Mouse (Mus musculus): Measurements from ENCODE around the gene Clic3. TPM values are rescaled to one million over a fixed set of nuclear protein-coding genes. Genes with fewer than 3 reads are reported as not detected.

Gene Clic3
- polyA plus RNA-seq, 1 experiment from 2014 or later: 0.60 TPM

Small RNA genes lying within 50 kb of the gene (microRNA-seq; reads per million reads assigned to microRNA genes)
- gene Mir3087: not detected

Other genes with a start within 250 kb of the Clic3 start
- 124 and 125 TPM in 2 replicates for gene Nelfb, start 245.3 kb upstream of the Clic3 start, polyA plus RNA-seq (2016; fragmentation: Nextera tagmentation; extraction: Ambion mirVana)
- gene Stpg3, start 242.2 kb upstream of the Clic3 start, polyA plus RNA-seq (2016; fragmentation: Nextera tagmentation; extraction: Ambion mirVana): not detected in 2 replicates
- 0.74 and 1.4 TPM in 2 replicates for gene Fam166a, start 238.1 kb upstream of the Clic3 start, polyA plus RNA-seq (2016; fragmentation: Nextera tagmentation; extraction: Ambion mirVana)
- gene Tubb4b, start 232.1 kb upstream of the Clic3 start, polyA plus RNA-seq (2016; fragmentation: Nextera tagmentation; extraction: Ambion mirVana): 562 and 601 TPM in 2 replicates
- gene Slc34a3, start 222.5 kb upstream of the Clic3 start, polyA plus RNA-seq (2016; fragmentation: Nextera tagmentation; extraction: Ambion mirVana): not detected in 2 replicates
- not detected in 2 replicates for gene Rnf224, start 220.1 kb upstream of the Clic3 start, polyA plus RNA-seq (2016; fragmentation: Nextera tagmentation; extraction: Ambion mirVana)
- gene Rnf208, start 214.6 kb upstream of the Clic3 start, polyA plus RNA-seq (2016; fragmentation: Nextera tagmentation; extraction: Ambion mirVana): 15.1 and 16.4 TPM in 2 replicates
- 0.59 TPM in 1 of 2 replicates, not detected in the other for gene Cysrt1, start 214.4 kb upstream of the Clic3 start, polyA plus RNA-seq (2016; fragmentation: Nextera tagmentation; extraction: Ambion mirVana)
- gene AL732309.1, start 210.0 kb upstream of the Clic3 start, polyA plus RNA-seq (2016; fragmentation: Nextera tagmentation; extraction: Ambion mirVana): 6.3 and 7.9 TPM in 2 replicates
- gene Tmem203, start 201.4 kb upstream of the Clic3 start, polyA plus RNA-seq (2016; fragmentation: Nextera tagmentation; extraction: Ambion mirVana): 15.2 and 18.3 TPM in 2 replicates
- gene Tprn, start 194.2 kb upstream of the Clic3 start, polyA plus RNA-seq (2016; fragmentation: Nextera tagmentation; extraction: Ambion mirVana): 8.0 and 9.0 TPM in 2 replicates
- gene Ssna1, start 184.4 kb upstream of the Clic3 start, polyA plus RNA-seq (2016; fragmentation: Nextera tagmentation; extraction: Ambion mirVana): 228 and 238 TPM in 2 replicates
- 147 and 151 TPM in 2 replicates for gene Anapc2, start 184.4 kb upstream of the Clic3 start, polyA plus RNA-seq (2016; fragmentation: Nextera tagmentation; extraction: Ambion mirVana)
- gene Tmem210, start 168.7 kb upstream of the Clic3 start, polyA plus RNA-seq (2016; fragmentation: Nextera tagmentation; extraction: Ambion mirVana): not detected in 2 replicates
- not detected in 2 replicates for gene Lrrc26, start 166.9 kb upstream of the Clic3 start, polyA plus RNA-seq (2016; fragmentation: Nextera tagmentation; extraction: Ambion mirVana)
- 0.89 and 1.4 TPM in 2 replicates for gene Grin1, start 137.7 kb upstream of the Clic3 start, polyA plus RNA-seq (2016; fragmentation: Nextera tagmentation; extraction: Ambion mirVana)
- gene Man1b1, start 124.5 kb upstream of the Clic3 start, polyA plus RNA-seq (2016; fragmentation: Nextera tagmentation; extraction: Ambion mirVana): 50.4 and 51.9 TPM in 2 replicates
- gene Dpp7, start 100.5 kb upstream of the Clic3 start, polyA plus RNA-seq (2016; fragmentation: Nextera tagmentation; extraction: Ambion mirVana): 17.0 and 18.0 TPM in 2 replicates
- gene Uap1l1, start 91.2 kb upstream of the Clic3 start, polyA plus RNA-seq (2016; fragmentation: Nextera tagmentation; extraction: Ambion mirVana): 8.5 and 11.4 TPM in 2 replicates
- gene Sapcd2, start 84.5 kb upstream of the Clic3 start, polyA plus RNA-seq (2016; fragmentation: Nextera tagmentation; extraction: Ambion mirVana): 73.6 and 74.6 TPM in 2 replicates
- gene Entpd2, start 61.0 kb upstream of the Clic3 start, polyA plus RNA-seq (2016; fragmentation: Nextera tagmentation; extraction: Ambion mirVana): 0.14 TPM in 1 of 2 replicates, not detected in the other
- 38.3 and 40.3 TPM in 2 replicates for gene Npdc1, start 57.5 kb upstream of the Clic3 start, polyA plus RNA-seq (2016; fragmentation: Nextera tagmentation; extraction: Ambion mirVana)
- not detected in 2 replicates for gene Fut7, start 33.6 kb upstream of the Clic3 start, polyA plus RNA-seq (2016; fragmentation: Nextera tagmentation; extraction: Ambion mirVana)
- gene Abca2, start 28.1 kb upstream of the Clic3 start, polyA plus RNA-seq (2016; fragmentation: Nextera tagmentation; extraction: Ambion mirVana): 4.3 and 5.6 TPM in 2 replicates
- gene Paxx, start 4.3 kb downstream of the Clic3 start, polyA plus RNA-seq (2016; fragmentation: Nextera tagmentation; extraction: Ambion mirVana): 15.8 and 16.0 TPM in 2 replicates
- gene Ptgds, start 13.2 kb downstream of the Clic3 start, polyA plus RNA-seq (2016; fragmentation: Nextera tagmentation; extraction: Ambion mirVana): 0.18 TPM in 1 of 2 replicates, not detected in the other
- not detected in 2 replicates for gene Lcn12, start 37.1 kb downstream of the Clic3 start, polyA plus RNA-seq (2016; fragmentation: Nextera tagmentation; extraction: Ambion mirVana)
- gene Fbxw5, start 43.9 kb downstream of the Clic3 start, polyA plus RNA-seq (2016; fragmentation: Nextera tagmentation; extraction: Ambion mirVana): 87.9 and 92.2 TPM in 2 replicates
- gene C8g, start 44.9 kb downstream of the Clic3 start, polyA plus RNA-seq (2016; fragmentation: Nextera tagmentation; extraction: Ambion mirVana): 6.1 and 6.7 TPM in 2 replicates
- gene Traf2, start 90.1 kb downstream of the Clic3 start, polyA plus RNA-seq (2016; fragmentation: Nextera tagmentation; extraction: Ambion mirVana): 39.9 and 40.1 TPM in 2 replicates
- gene Edf1, start 101.0 kb downstream of the Clic3 start, polyA plus RNA-seq (2016; fragmentation: Nextera tagmentation; extraction: Ambion mirVana): 310 and 316 TPM in 2 replicates
- gene Mamdc4, start 118.0 kb downstream of the Clic3 start, polyA plus RNA-seq (2016; fragmentation: Nextera tagmentation; extraction: Ambion mirVana): 1.9 and 7.7 TPM in 2 replicates
- gene Phpt1, start 118.4 kb downstream of the Clic3 start, polyA plus RNA-seq (2016; fragmentation: Nextera tagmentation; extraction: Ambion mirVana): 146 and 155 TPM in 2 replicates
- 0.05 and 0.16 TPM in 2 replicates for gene Ajm1, start 124.9 kb downstream of the Clic3 start, polyA plus RNA-seq (2016; fragmentation: Nextera tagmentation; extraction: Ambion mirVana)
- gene Rabl6, start 151.7 kb downstream of the Clic3 start, polyA plus RNA-seq (2016; fragmentation: Nextera tagmentation; extraction: Ambion mirVana): 77.1 and 78.2 TPM in 2 replicates
- 0.10 and 0.11 TPM in 2 replicates for gene Ccdc183, start 160.8 kb downstream of the Clic3 start, polyA plus RNA-seq (2016; fragmentation: Nextera tagmentation; extraction: Ambion mirVana)
- 16.6 and 17.2 TPM in 2 replicates for gene Tmem141, start 165.2 kb downstream of the Clic3 start, polyA plus RNA-seq (2016; fragmentation: Nextera tagmentation; extraction: Ambion mirVana)
- 0.49 and 0.57 TPM in 2 replicates for gene Fcna, start 171.2 kb downstream of the Clic3 start, polyA plus RNA-seq (2016; fragmentation: Nextera tagmentation; extraction: Ambion mirVana)
- 0.24 TPM in 1 of 2 replicates, not detected in the other for gene Lcn8, start 196.3 kb downstream of the Clic3 start, polyA plus RNA-seq (2016; fragmentation: Nextera tagmentation; extraction: Ambion mirVana)
- gene Lcn5, start 201.1 kb downstream of the Clic3 start, polyA plus RNA-seq (2016; fragmentation: Nextera tagmentation; extraction: Ambion mirVana): not detected in 2 replicates
- not detected in 2 replicates for gene Lcn6, start 219.9 kb downstream of the Clic3 start, polyA plus RNA-seq (2016; fragmentation: Nextera tagmentation; extraction: Ambion mirVana)
- not detected in 2 replicates for gene Lcn10, start 225.9 kb downstream of the Clic3 start, polyA plus RNA-seq (2016; fragmentation: Nextera tagmentation; extraction: Ambion mirVana)
- gene Obp2a, start 243.2 kb downstream of the Clic3 start, polyA plus RNA-seq (2016; fragmentation: Nextera tagmentation; extraction: Ambion mirVana): not detected in 2 replicates
- 80.3 and 82.0 TPM in 2 replicates for gene Bmyc, start 249.9 kb downstream of the Clic3 start, polyA plus RNA-seq (2016; fragmentation: Nextera tagmentation; extraction: Ambion mirVana)